Comparison of ENCODE assay signal across 13 mouse cellular contexts in the genomic region with DNA sequence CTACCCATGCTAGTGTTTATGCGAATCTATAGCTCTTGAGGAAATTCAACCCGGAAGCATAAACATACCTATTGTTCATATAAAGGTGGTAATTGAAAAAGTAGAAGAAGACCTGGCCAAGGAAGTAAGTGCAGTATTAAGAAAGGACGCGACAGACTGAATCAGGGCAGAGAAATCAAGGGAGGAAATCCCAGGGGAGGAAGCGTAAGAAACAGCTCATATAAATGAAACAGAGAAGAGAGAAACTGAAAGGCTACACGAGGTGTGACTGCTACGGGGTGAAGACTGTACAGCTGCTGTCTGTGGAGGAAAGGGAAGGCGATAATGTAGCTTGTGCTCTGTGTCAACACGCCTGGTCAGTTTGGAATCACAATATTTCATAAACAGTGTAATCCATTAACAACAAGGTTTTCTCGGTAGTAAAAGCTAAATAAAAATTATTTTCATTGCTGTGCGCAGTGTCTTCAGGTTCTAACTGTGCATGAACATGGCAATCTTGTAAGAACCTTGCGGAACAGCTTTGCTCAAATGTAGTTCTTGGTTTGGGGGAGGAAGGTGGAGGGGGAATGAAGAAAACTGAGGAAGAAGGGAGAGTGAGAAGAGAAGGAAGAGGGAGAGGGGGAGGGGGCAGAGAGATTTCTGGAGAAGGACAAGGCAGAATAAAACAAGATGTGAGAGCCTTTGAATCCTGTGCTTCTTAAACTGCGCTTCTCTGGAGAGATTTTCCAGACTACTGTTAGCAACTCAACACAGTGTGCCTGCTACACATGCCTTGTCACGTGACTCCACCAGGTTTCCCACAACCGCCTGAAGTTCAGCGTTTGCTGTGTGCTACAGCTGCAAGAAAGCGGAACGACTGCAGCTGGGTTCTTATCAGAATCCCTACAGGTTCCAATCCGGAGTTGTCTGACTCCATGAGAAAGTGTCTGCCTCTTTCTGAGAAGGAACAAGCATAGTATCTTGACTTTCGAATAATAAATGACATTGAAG. TPM values are rescaled to one million over a fixed set of nuclear protein-coding genes. Genes with fewer than 3 reads are reported as not detected.
DNase-seq lines count a peak whose midpoint lies in the region; TF ChIP-seq lines count a peak whose summit lies in the region.
"Had no signal": no experiment of that assay in that cellular context is flagged by ENCODE, and none has a peak within 500 bp of the region (broad histone marks: within the 10 kb centered on the region; RNA-seq: fewer than 3 reads in every experiment).

No protein-coding gene starts in this region.

- H3K4me1 ChIP-seq in heart, adult 2 months (ENCODE audit: control insufficient read depth, insufficient read depth, low read length), result peaks cover 4% of the 10 kb centered on the region
- peaks cover 3% of the 10 kb centered on the region; the same call in 1 of the 2 replicates for H3K4me1 ChIP-seq in heart, embryonic 10.5 days
- peaks cover 8% of the 10 kb centered on the region; the same call in 1 of the 2 replicates for H3K4me1 ChIP-seq in bone marrow macrophage, adult 2 months (ENCODE audit: control insufficient read depth, insufficient read depth, low read length)
- H3K4me1 ChIP-seq in small intestine, adult 2 months (ENCODE audit: control insufficient read depth, insufficient read depth, insufficient read length, low read length), result peaks cover 6% of the 10 kb centered on the region; the same call in 1 of the 2 replicates
- H3K4me1 ChIP-seq: forebrain, embryonic 13.5 days had no signal

- no peak for TF ChIP-seq CTCF in heart, adult 2 months (IDR thresholded peaks at IDR 0.05)
- TF ChIP-seq CTCF in bone marrow macrophage, adult 2 months (IDR thresholded peaks at IDR 0.05; ENCODE audit: low read depth, low read length), result no peak
- TF ChIP-seq CTCF in small intestine, adult 2 months (IDR thresholded peaks at IDR 0.05; ENCODE audit: extremely low read depth, insufficient read length, insufficient replicate concordance, low read depth, low read length), result no peak

- no peak overlapping the region for H3K9ac ChIP-seq in heart, adult 2 months (ENCODE audit: low read depth, low read length)
- H3K9ac ChIP-seq: forebrain, embryonic 13.5 days had no signal

- no peak overlapping the region for H3K27ac ChIP-seq in heart, adult 2 months
- no peak overlapping the region for H3K27ac ChIP-seq in heart, embryonic 10.5 days
- H3K27ac ChIP-seq in bone marrow macrophage, adult 2 months (ENCODE audit: insufficient read depth, low read depth, low read length), result no peak overlapping the region
- peak overlapping the region; percentile 22; the same call in 1 of the 2 replicates for H3K27ac ChIP-seq in small intestine, adult 2 months (ENCODE audit: insufficient read depth, low read depth, low read length)
- H3K27ac ChIP-seq: forebrain, embryonic 13.5 days; hindbrain, postnatal 0 days had no signal

- no peaks in the 10 kb centered on the region for H3K36me3 ChIP-seq in heart, adult 2 months (ENCODE audit: control insufficient read depth, insufficient read depth, low read length)
- peaks cover 7% of the 10 kb centered on the region for H3K36me3 ChIP-seq in heart, embryonic 10.5 days
- H3K36me3 ChIP-seq in small intestine, adult 2 months (ENCODE audit: control insufficient read depth, insufficient read depth, low read length), result 0 out of 2 replicates have a peak, but pooled peaks cover 1% of the 10 kb centered on the region

- no peaks in the 10 kb centered on the region for H3K79me2 ChIP-seq in heart, adult 2 months (replicated peaks; ENCODE audit: control insufficient read depth, insufficient read depth, low read length)

- H3K9me3 ChIP-seq in heart, embryonic 10.5 days, result no peaks in the 10 kb centered on the region
- H3K9me3 ChIP-seq: forebrain, embryonic 13.5 days had no signal

- TF ChIP-seq EP300 in heart, adult 2 months (IDR thresholded peaks at IDR 0.05; ENCODE audit: insufficient read depth, low read depth, low read length), result no peak

- WGBS in heart, adult 2 months, result 36% methylated on average over 20 of the region's 20 CpGs
- WGBS in heart, embryonic 10.5 days, result 61% methylated on average over 20 of the region's 20 CpGs
- 43% methylated on average over 20 of the region's 20 CpGs for WGBS in small intestine, adult 2 months

- H3K27me3 ChIP-seq in heart, adult 2 months (ENCODE audit: control insufficient read depth, insufficient read depth, low read length), result no peaks in the 10 kb centered on the region
- H3K27me3 ChIP-seq in heart, embryonic 10.5 days (ENCODE audit: insufficient read depth, poor library complexity, severe bottlenecking), result no peaks in the 10 kb centered on the region
- H3K27me3 ChIP-seq in small intestine, adult 2 months (ENCODE audit: control insufficient read depth, insufficient read depth, low read length), result no peaks in the 10 kb centered on the region
- H3K27me3 ChIP-seq: forebrain, embryonic 13.5 days had no signal

- H3K4me3 ChIP-seq in heart, adult 2 months, result peak overlapping the region; percentile 3; the same call in 1 of the 2 replicates
- H3K4me3 ChIP-seq in heart, embryonic 10.5 days, result no peak overlapping the region
- H3K4me3 ChIP-seq in bone marrow macrophage, adult 2 months (ENCODE audit: insufficient read depth, low read length), result peak overlapping the region; percentile 23
- H3K4me3 ChIP-seq in small intestine, adult 2 months (ENCODE audit: low read depth, low read length), result no peak overlapping the region
- H3K4me3 ChIP-seq: forebrain, embryonic 13.5 days had no signal

- DNase-seq in heart, adult 2 months, result peak in 1 of 2 experiments; percentile 14
- DNase-seq in heart, embryonic 10.5 days (ENCODE audit: low spot score), result no peak
- peak; percentile 25 for DNase-seq in heart, postnatal 4 days
- no peak for DNase-seq in layer of hippocampus, adult 9-11 months
- DNase-seq in frontal cortex, postnatal 25 days (ENCODE audit: low spot score in 2 of 2), result no peak
- no peak for DNase-seq in ovary, postnatal 10 days (ENCODE audit: low spot score)
- DNase-seq: adrenal gland, postnatal 10 days; lung, postnatal 4 days had no signal

- TF ChIP-seq POLR2A in heart, adult 2 months (IDR thresholded peaks at IDR 0.05; ENCODE audit: insufficient read depth, low read depth, low read length), result no peak
- TF ChIP-seq POLR2A in bone marrow macrophage, adult 2 months (IDR thresholded peaks at IDR 0.05; ENCODE audit: borderline replicate concordance, low read depth, low read length), result no peak
- no peak for TF ChIP-seq POLR2A in small intestine, adult 2 months (IDR thresholded peaks at IDR 0.05; ENCODE audit: low read depth, low read length)

- intact Hi-C loops in heart, adult 2 months (cut with DNase I), result no loop called here

RNA-seq across cellular contexts. Expression of a gene that starts 15.8 kb away (rescaled TPM):
- 10 to 100 TPM; 39.1 to 41.1 TPM for total RNA-seq in heart, adult 2 months (2021)
- 14.8 and 23.8 TPM in 2 replicates for polyA plus RNA-seq in heart, adult 2 months (2012; rRNA removed)
- polyA plus RNA-seq in heart, embryonic 10.5 days (2016; fragmentation: Nextera tagmentation; extraction: Ambion mirVana), result 63.5 and 89.9 TPM in 2 replicates
- polyA plus RNA-seq in bone marrow macrophage, adult 2 months (2012; ENCODE audit: insufficient read depth, insufficient read length, missing spikeins), result 14.9 and 17.2 TPM in 2 replicates
- 10 to 100 TPM; 17.5 to 18.0 TPM for total RNA-seq in heart, postnatal 4 days (2021)
- polyA plus RNA-seq in small intestine, adult 2 months (2012; rRNA removed), result 10.5 and 12.0 TPM in 2 replicates

RNA-seq across cellular contexts. Expression of a gene that starts 33.0 kb away (rescaled TPM):
- total RNA-seq in heart, adult 2 months (2021), result not detected
- polyA plus RNA-seq in heart, adult 2 months (2012; rRNA removed), result 0.08 TPM in 1 of 2 replicates, not detected in the other
- polyA plus RNA-seq in heart, embryonic 10.5 days (2016; fragmentation: Nextera tagmentation; extraction: Ambion mirVana), result not detected in 2 replicates
- not detected in 2 replicates for polyA plus RNA-seq in bone marrow macrophage, adult 2 months (2012; ENCODE audit: insufficient read depth, insufficient read length, missing spikeins)
- not detected for total RNA-seq in heart, postnatal 4 days (2021)
- 0.10 TPM in 1 of 2 replicates, not detected in the other for polyA plus RNA-seq in small intestine, adult 2 months (2012; rRNA removed)
- total RNA-seq: adrenal gland, postnatal 10 days had no signal
- polyA plus RNA-seq: cortical plate, adult 2 months; forebrain, embryonic 13.5 days; hindbrain, postnatal 0 days had no signal

RNA-seq across cellular contexts. Expression of a gene that starts 41.9 kb away (rescaled TPM):
- total RNA-seq in heart, adult 2 months (2021), result 10 to 100 TPM; 56.2 to 58.8 TPM
- polyA plus RNA-seq in heart, adult 2 months (2012; rRNA removed), result 47.3 and 66.6 TPM in 2 replicates
- 106 TPM in 2 replicates for polyA plus RNA-seq in heart, embryonic 10.5 days (2016; fragmentation: Nextera tagmentation; extraction: Ambion mirVana)
- 19.7 and 24.0 TPM in 2 replicates for polyA plus RNA-seq in bone marrow macrophage, adult 2 months (2012; ENCODE audit: insufficient read depth, insufficient read length, missing spikeins)
- 10 to 100 TPM; 73.2 to 79.4 TPM for total RNA-seq in heart, postnatal 4 days (2021)
- polyA plus RNA-seq in small intestine, adult 2 months (2012; rRNA removed), result 28.0 and 43.0 TPM in 2 replicates

RNA-seq across cellular contexts. Expression of a gene that starts 47.3 kb away (rescaled TPM):
- not detected for total RNA-seq in heart, adult 2 months (2021)
- polyA plus RNA-seq in heart, adult 2 months (2012; rRNA removed), result not detected in 2 replicates
- not detected in 2 replicates for polyA plus RNA-seq in heart, embryonic 10.5 days (2016; fragmentation: Nextera tagmentation; extraction: Ambion mirVana)
- not detected in 2 replicates for polyA plus RNA-seq in bone marrow macrophage, adult 2 months (2012; ENCODE audit: insufficient read depth, insufficient read length, missing spikeins)
- not detected for total RNA-seq in heart, postnatal 4 days (2021)
- polyA plus RNA-seq in small intestine, adult 2 months (2012; rRNA removed), result not detected in 2 replicates
- total RNA-seq: adrenal gland, postnatal 10 days; hindbrain, postnatal 0 days had no signal
- polyA plus RNA-seq: cortical plate, adult 2 months; forebrain, embryonic 13.5 days; hindbrain, postnatal 0 days had no signal

Comparison
In these comparisons a context has a peak if more than half of its experiments do, and no peak if none do; other contexts are left out.
1. H3K4me3 ChIP-seq: peak in heart, adult 2 months (single experiment) and bone marrow macrophage, adult 2 months (single experiment); none in heart, embryonic 10.5 days (single experiment) and small intestine, adult 2 months (single experiment).